Mouse (Mus musculus) bone marrow, adult 2 months (tissue): Measurements from ENCODE around the gene Mms22l. TPM values are rescaled to one million over a fixed set of nuclear protein-coding genes. Genes with fewer than 3 reads are reported as not detected.
A peak's percentile ranks its signal among the peaks of the same experiment; 100 is the strongest.
"Not testable (repeated sequence)": the region's sequence is repeated elsewhere in the genome, so short reads cannot be mapped to it uniquely, and the experiment has no call there.

ENCODE experiments used
- H3K27ac ChIP-seq: fragments of 200-500 bp; 2 replicates; pipeline ENCODE4 v1.5.1; 2012; ENCODE audit warnings: low read depth, mild to moderate bottlenecking, control low read depth, inconsistent platforms, low read length; ENCODE audit not compliant: control insufficient read depth, poor library complexity, insufficient read depth
- H3K4me1 ChIP-seq: fragments of 200-500 bp; 2 replicates; pipeline ENCODE4 v1.6.1; 2011; ENCODE audit warnings: low read length; ENCODE audit not compliant: control insufficient read depth, insufficient read depth
- H3K4me3 ChIP-seq: fragments of 200-500 bp; replicated peaks from 2 replicates; pipeline ENCODE3; 2011; ENCODE audit warnings: mild to moderate bottlenecking, low read depth, low read length, control low read depth; ENCODE audit not compliant: control insufficient read depth
- CTCF ChIP-seq: fragments of 200-500 bp; IDR thresholded peaks from 2 replicates; pipeline ENCODE4 v1.5.1; 2011; ENCODE audit warnings: low read length, control low read depth; ENCODE audit not compliant: control insufficient read depth, insufficient read depth
- POLR2A ChIP-seq: fragments of 200-500 bp; IDR thresholded peaks from 2 replicates; pipeline ENCODE4 v1.6.1; 2011; ENCODE audit warnings: low read depth, mild to moderate bottlenecking, control low read depth, low read length, borderline replicate concordance; ENCODE audit not compliant: control insufficient read depth
- WGBS: fragments of 180-500 bp; shearing (Covaris S2); methylation state at CpG from one replicate; pipeline ENCODE4 v1.1.7; 2018; 5-methylcytosine and 5-hydroxymethylcytosine counted together
- polyA plus RNA-seq: library from polyadenylated mRNA; stranded (reverse); fragments of >200 nt; gene quantifications from 2 replicates; pipeline ENCODE4 v1.2.4, GENCODE M21; 2011; ENCODE audit warnings: low replicate concordance; ENCODE audit not compliant: missing spikeins, insufficient read depth, insufficient read length

Mms22l gene
- polyA plus RNA-seq: 14.8 and 17.2 TPM in 2 replicates

DNA sequence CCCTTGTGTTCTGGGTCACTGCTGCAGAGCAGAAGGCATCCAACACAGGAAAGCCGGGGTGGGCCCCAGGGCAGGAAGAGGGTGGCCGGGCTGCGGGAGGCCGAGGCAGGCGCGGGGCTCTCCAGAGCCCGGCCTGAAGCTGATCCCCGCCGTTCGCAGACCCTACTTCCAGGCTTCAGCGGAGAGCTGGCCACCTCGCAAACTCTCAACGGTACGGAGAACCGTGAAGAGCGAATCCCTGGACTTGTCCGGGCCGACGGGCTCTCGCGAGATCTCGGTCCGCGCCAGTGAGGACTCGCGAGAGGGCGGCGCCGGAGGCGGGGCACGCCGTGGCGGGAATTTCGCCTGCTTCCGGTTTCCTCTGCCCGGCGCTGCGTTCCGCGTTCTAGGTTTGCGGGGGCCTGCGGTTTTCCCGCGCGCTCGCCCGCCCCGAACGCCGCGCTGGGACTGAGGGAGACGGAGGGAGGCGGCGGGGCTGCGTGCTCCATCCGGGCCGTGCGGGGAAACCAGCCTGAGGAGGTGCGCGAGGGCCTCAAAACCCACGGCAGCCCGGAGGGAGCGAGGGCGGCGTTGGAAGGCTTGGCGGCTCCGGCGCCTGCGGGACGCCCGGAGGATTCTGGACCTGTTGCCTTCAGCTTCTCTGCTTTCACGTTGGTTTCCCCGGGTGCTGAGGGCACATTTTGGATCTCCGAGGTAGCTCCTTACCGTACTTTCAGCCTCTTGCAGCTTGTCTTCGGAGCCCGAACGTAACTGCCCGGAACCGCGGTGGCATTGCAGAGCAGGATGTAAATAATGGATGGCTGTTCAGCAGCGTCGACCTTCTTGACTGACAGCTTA, at the start of gene Mms22l:
TSS of gene Mms22l (plus strand) at position 336 of the 837 bp plus-strand sequence.
- under 1% methylated on average over 80 of the region's 83 CpGs for WGBS
- Histone ChIP-seq H3K4me3 (peak within 1 kb of the TSS; percentile 97), H3K4me1 (no peaks in the 10 kb centered on the region; the same call in 1 of the 2 replicates), H3K27ac (peak within 1 kb of the TSS; percentile 83)
- no peak for TF ChIP-seq CTCF
- peak; percentile 65; the same call in 1 of the 2 replicates for TF ChIP-seq POLR2A

DNA sequence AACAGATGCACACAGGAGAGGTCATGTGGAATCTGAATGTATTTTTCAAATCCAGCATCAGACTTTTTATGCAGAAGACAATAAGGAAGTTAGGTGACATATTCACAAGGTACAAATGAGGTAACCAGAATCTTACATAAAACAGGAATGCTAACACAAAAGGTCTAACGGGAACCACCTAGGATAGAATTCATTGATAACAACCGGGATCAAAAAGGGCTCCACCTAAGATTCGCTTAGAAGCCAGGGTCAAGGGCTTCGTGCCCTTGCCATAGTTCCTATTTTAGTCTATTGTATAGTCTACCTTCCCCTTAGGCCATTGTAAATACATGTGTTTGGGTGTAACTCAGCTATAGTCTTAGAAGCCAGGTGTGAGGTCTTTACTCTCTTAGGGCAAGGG, 12.2 kb upstream of the Mms22l start:
- WGBS: 81% methylated on average over 4 of the region's 4 CpGs
- not testable (repeated sequence) for H3K4me3 ChIP-seq, H3K27ac ChIP-seq, H3K4me1 ChIP-seq

DNA sequence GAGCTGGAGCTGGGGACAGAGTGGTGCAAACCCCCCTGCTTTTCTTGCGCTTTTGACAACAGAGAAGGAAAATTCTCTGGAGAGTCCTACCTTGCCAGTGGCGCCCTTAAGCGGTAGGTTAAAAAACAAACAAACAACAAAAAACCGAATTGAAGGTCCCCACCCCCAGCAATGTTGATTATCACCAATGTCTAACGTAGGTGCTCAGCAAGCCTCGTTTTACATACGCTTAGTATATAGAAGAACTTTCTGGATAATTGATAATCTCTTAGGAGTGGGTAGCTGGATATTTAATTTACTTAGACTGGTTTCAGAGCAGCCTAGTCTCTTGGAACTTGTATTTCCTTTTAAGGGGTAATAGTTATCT, 685 bp downstream of the Mms22l start:
- TF ChIP-seq CTCF (no peak), POLR2A (no peak)
- Histone ChIP-seq H3K4me3 (peak overlapping the region; percentile 97), H3K27ac (peak overlapping the region; percentile 63), H3K4me1 (no peaks in the 10 kb centered on the region; the same call in 1 of the 2 replicates)
- WGBS: under 1% methylated on average over 7 of the region's 7 CpGs

DNA sequence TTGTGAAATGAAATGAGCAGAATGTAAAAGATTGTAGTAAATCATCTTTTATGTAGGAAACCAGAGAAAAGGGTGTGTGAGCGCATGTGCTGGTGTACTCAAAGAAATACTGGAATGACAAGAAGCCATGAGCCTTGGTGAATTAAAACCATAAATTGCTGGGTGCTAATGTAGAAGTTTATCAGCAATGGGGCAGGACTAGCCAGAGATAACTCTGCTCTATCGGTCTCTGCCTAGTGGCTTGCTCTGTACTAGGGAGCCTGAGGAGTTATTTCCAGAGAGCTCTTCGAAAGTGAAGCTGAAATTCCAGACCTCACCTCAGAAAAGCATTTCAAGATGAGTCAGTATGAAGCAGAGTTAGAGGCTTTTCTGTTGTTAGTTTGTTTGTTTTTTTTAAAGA, 12.9 kb downstream of the Mms22l start:
- Histone ChIP-seq H3K4me1 (no peaks in the 10 kb centered on the region), H3K27ac (no peak overlapping the region), H3K4me3 (no peak overlapping the region)
- 83% methylated on average over 3 of the region's 3 CpGs for WGBS
- TF ChIP-seq POLR2A: no peak
- no peak for TF ChIP-seq CTCF

DNA sequence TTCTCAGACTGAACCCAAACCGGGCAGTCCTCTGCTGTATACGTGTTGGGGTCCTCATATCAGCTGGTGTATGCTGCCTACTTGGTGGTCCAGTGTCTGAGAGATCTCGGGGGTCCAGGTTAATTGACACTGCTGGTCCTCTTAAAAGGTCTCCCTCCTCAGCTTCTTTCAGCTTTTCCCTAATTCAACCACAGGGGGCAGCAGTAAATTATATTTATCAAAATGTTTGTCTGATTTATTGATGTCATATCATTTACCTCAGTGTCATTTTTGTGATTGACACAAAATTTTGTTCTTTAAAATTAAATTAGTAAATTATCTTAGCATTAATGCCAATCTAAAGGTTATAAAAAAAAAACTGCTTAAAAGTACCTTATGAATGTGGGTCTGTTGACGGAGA, 40.7 kb downstream of the Mms22l start:
- TF ChIP-seq POLR2A: no peak
- no peak for TF ChIP-seq CTCF
- Histone ChIP-seq H3K4me1 (no peaks in the 10 kb centered on the region), H3K27ac (no peak overlapping the region), H3K4me3 (no peak overlapping the region)
- 85% methylated on average over 4 of the region's 4 CpGs for WGBS

DNA sequence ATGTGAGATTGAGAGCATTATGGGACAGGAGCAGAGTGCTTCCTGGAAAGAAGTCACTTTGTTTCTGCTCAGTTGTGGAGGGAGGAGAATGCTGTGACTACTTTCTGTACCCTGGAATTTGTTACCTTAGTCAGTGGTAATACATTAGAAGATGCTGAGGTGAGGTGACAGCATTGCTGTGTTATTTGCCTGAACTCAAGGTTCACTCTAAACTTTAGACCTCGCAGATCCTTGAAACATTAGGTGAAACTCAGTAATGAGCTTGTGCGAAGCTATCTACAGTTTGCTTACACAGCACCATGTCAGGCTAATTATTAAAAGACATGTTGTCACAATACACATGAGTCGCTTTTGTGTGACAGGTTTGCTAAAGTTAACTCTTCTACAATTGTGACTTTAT, 47.2 kb downstream of the Mms22l start:
- WGBS: 90% methylated on average over 3 of the region's 3 CpGs
- TF ChIP-seq POLR2A: no peak
- H3K4me3 ChIP-seq: no peak overlapping the region
- H3K27ac ChIP-seq: no peak overlapping the region
- H3K4me1 ChIP-seq: no peaks in the 10 kb centered on the region

DNA sequence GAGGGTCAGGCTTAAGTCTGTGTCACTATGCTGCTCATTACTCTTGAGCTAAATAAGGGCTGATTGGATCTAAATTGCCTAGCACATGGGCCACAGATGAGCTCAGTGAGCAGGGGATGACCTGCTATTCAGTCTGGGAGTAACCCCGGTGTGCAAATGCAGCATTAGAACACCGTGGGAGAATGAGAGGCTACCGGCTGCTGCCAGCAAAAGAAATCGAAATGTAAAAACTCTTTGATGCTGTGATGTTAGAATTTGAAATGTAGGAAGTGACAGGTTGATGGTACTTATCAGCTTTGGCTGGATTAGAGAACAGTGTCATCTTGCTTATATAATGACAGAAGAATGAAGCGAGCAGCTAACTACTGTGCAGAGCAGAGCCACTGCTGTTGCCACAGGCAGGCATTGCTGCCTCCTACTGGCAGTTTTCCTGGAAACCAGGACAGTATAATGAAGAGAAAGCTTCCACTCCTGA, 48.5 kb downstream of the Mms22l start:
- H3K4me1 ChIP-seq: no peaks in the 10 kb centered on the region
- no peak overlapping the region for H3K4me3 ChIP-seq
- WGBS: 89% methylated on average over 5 of the region's 5 CpGs
- TF ChIP-seq POLR2A (no peak), CTCF (no peak)
- H3K27ac ChIP-seq: no peak overlapping the region

DNA sequence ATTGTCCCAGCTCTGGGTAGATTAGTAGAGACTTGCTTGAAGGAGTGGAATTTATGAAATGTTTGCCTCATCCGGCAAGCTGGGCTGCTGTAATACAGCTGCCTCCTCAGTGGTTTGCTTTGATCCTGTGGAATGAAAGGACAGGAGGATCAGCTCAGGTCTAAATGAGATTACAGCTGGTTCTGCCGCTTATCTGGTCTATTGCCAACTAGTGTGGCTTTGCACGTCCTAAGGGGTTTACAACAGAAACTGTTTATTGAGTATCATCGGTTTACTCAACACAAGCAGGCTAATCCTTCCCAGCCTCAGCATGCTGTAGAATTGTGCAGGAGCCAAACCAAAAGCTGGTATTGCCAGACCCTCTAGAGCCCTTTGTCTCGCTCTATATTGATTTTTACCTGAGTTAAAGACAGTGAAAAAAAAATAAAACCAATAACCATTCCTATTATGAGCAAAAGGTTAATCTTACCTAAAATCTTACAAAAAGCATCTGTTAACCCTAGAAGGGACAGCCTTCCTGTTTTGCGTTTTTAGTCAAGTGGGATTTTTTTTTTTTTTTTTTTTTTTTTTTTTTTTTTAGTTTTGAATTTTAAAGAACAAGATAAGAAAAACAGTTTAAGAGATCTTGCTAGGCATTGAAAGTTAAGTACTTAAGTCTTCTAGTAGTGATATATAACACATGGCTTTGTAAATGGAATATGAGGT, 60.0 kb downstream of the Mms22l start:
- 46% methylated on average over 6 of the region's 6 CpGs for WGBS
- no peak overlapping the region for H3K27ac ChIP-seq
- no peaks in the 10 kb centered on the region for H3K4me1 ChIP-seq
- no peak overlapping the region for H3K4me3 ChIP-seq
- TF ChIP-seq CTCF: no peak
- TF ChIP-seq POLR2A: no peak
